Mouse (Mus musculus): ENCODE results near the gene Gm438. TPM values are rescaled to one million over a fixed set of nuclear protein-coding genes. Genes with fewer than 3 reads are reported as not detected.

Gm438 gene
- polyA plus RNA-seq, 1 experiment from 2014 or later, result not detected

Other genes with a start within 250 kb of the Gm438 start
- gene Gm13124, start 221.4 kb downstream of the Gm438 start, polyA plus RNA-seq (2014; fragmentation: Nextera tagmentation; extraction: Ambion mirVana), result not detected in 2 replicates
- not detected in 2 replicates for gene Aadacl4, start 172.9 kb downstream of the Gm438 start, polyA plus RNA-seq (2014; fragmentation: Nextera tagmentation; extraction: Ambion mirVana)
- not detected in 2 replicates for gene Gm436, start 100.2 kb downstream of the Gm438 start, polyA plus RNA-seq (2014; fragmentation: Nextera tagmentation; extraction: Ambion mirVana)
- gene Gm13178, start 65.2 kb downstream of the Gm438 start, polyA plus RNA-seq (2014; fragmentation: Nextera tagmentation; extraction: Ambion mirVana), result not detected in 2 replicates
- gene Dhrs3, start 106.2 kb upstream of the Gm438 start, polyA plus RNA-seq (2014; fragmentation: Nextera tagmentation; extraction: Ambion mirVana), result 113 and 128 TPM in 2 replicates